Mouse (Mus musculus) ES-Bruce4 (cell line): Measurements from ENCODE around the gene Specc1l. TPM values are rescaled to one million over a fixed set of nuclear protein-coding genes. Genes with fewer than 3 reads are reported as not detected.

Experiments used
- H3K27ac ChIP-seq: 2 replicates; pipeline ENCODE4 v1.5.1; 2012; ENCODE audit warnings: low read length, inconsistent platforms; ENCODE audit not compliant: insufficient read depth
- H3K27me3 ChIP-seq: 2 replicates; pipeline ENCODE4 v1.6.1; 2012; ENCODE audit warnings: mild to moderate bottlenecking, low read length, inconsistent platforms; ENCODE audit not compliant: control insufficient read depth, poor library complexity, insufficient read depth, severe bottlenecking
- H3K36me3 ChIP-seq: 2 replicates; pipeline ENCODE4 v1.6.1; 2012; ENCODE audit warnings: inconsistent platforms, mild to moderate bottlenecking, low read length, moderate library complexity; ENCODE audit not compliant: control insufficient read depth, poor library complexity, insufficient read depth, severe bottlenecking
- H3K4me1 ChIP-seq: one replicate; pipeline ENCODE4 v1.8.1; 2011; ENCODE audit warnings: low read length; ENCODE audit not compliant: control insufficient read depth, insufficient read depth
- H3K4me3 ChIP-seq: 2 replicates; pipeline ENCODE4 v1.5.1; 2011; ENCODE audit warnings: low read depth, mild to moderate bottlenecking, low read length
- H3K9ac ChIP-seq: 2 replicates; pipeline ENCODE4 v1.6.1; 2012; ENCODE audit warnings: low read depth, mild to moderate bottlenecking, inconsistent platforms; ENCODE audit not compliant: poor library complexity, severe bottlenecking
- H3K9me3 ChIP-seq: replicated peaks from 2 replicates; pipeline ENCODE4 v1.6.1; 2012; ENCODE audit warnings: mild to moderate bottlenecking, low read length, inconsistent platforms; ENCODE audit not compliant: control insufficient read depth, poor library complexity, insufficient read depth, severe bottlenecking
- CTCF ChIP-seq: IDR thresholded peaks from one replicate; pipeline ENCODE4 v1.8.1; 2011; ENCODE audit warnings: low read depth, low read length
- EP300 ChIP-seq: IDR thresholded peaks from 2 replicates; pipeline ENCODE4 v1.6.1; 2011; ENCODE audit warnings: low read depth, low read length; ENCODE audit not compliant: insufficient read depth
- POLR2A ChIP-seq: IDR thresholded peaks from one replicate; pipeline ENCODE4 v1.8.1; 2011; ENCODE audit warnings: low read length; ENCODE audit not compliant: insufficient read depth
- polyA plus RNA-seq: library from polyadenylated mRNA; stranded (reverse); fragments of >200 nt; gene quantifications from 2 replicates; pipeline ENCODE4 v1.2.4, GENCODE M21; 2011; ENCODE audit warnings: low read depth; ENCODE audit not compliant: missing spikeins, insufficient read depth, insufficient read length

Gene Specc1l
- polyA plus RNA-seq, 1 experiment: 41.5 TPM

GRCm38 (mm10) chr10:75316472-75316871, 104.6 kb downstream of the Specc1l start:
- TF ChIP-seq CTCF: no peak
- no peak for TF ChIP-seq EP300
- TF ChIP-seq POLR2A: no peak
- Histone ChIP-seq H3K4me1 (no peaks in the 10 kb centered on the region), H3K27me3 (peaks cover 8% of the 10 kb centered on the region), H3K36me3 (no peaks in the 10 kb centered on the region), H3K4me3 (peak overlapping the region; percentile 54; the same call in 1 of the 2 replicates), H3K9me3 (no peaks in the 10 kb centered on the region), H3K9ac (peak overlapping the region; percentile 44; the same call in 1 of the 2 replicates), H3K27ac (no peak overlapping the region)

GRCm38 (mm10) chr10:75316872-75316907, 104.8 kb downstream of the Specc1l start, which contains the start of gene Adora2a:
Gene Adora2a, plus strand, starts transcription at chr10:75316877.
- TF ChIP-seq EP300: no peak
- TF ChIP-seq POLR2A: no peak
- TF ChIP-seq CTCF: no peak
- no peak within 1 kb of the TSS for H3K27ac ChIP-seq
- H3K4me3 ChIP-seq: peak within 1 kb of the TSS; percentile 54
- H3K27me3 ChIP-seq: peaks cover 8% of the 10 kb centered on the region
- H3K36me3 ChIP-seq: no peaks in the 10 kb centered on the region
- no peaks in the 10 kb centered on the region for H3K4me1 ChIP-seq
- H3K9ac ChIP-seq: peak within 1 kb of the TSS; percentile 44
- no peaks in the 10 kb centered on the region for H3K9me3 ChIP-seq

- H3K27ac ChIP-seq: no peak overlapping the region
- H3K9ac ChIP-seq: peak overlapping the region; percentile 44
- H3K36me3 ChIP-seq: no peaks in the 10 kb centered on the region
- no peaks in the 10 kb centered on the region for H3K4me1 ChIP-seq
- no peaks in the 10 kb centered on the region for H3K9me3 ChIP-seq
- peak overlapping the region; percentile 54 for H3K4me3 ChIP-seq
- peaks cover 8% of the 10 kb centered on the region for H3K27me3 ChIP-seq
- TF ChIP-seq CTCF: peak; percentile 50
- no peak for TF ChIP-seq POLR2A
Observed at GRCm38 (mm10) chr10:75316908-75317761, 105.3 kb downstream of the Specc1l start.

- no peak overlapping the region for H3K9ac ChIP-seq
Observed at GRCm38 (mm10) chr10:75318206-75318605, 106.3 kb downstream of the Specc1l start.

GRCm38 (mm10) chr10:75320321-75320720, 108.4 kb downstream of the Specc1l start:
- TF ChIP-seq EP300 (no peak), CTCF (no peak), POLR2A (no peak)
- Histone ChIP-seq H3K4me1 (no peaks in the 10 kb centered on the region), H3K9ac (no peak overlapping the region), H3K27me3 (peaks cover 8% of the 10 kb centered on the region), H3K27ac (no peak overlapping the region), H3K9me3 (no peaks in the 10 kb centered on the region), H3K4me3 (no peak overlapping the region), H3K36me3 (no peaks in the 10 kb centered on the region)

More at GRCm38 (mm10) chr10:75318206-75318605, 106.3 kb downstream of the Specc1l start:
- Histone ChIP-seq H3K4me3 (no peak overlapping the region), H3K27ac (no peak overlapping the region), H3K36me3 (no peaks in the 10 kb centered on the region), H3K27me3 (peaks cover 8% of the 10 kb centered on the region), H3K9me3 (no peaks in the 10 kb centered on the region), H3K4me1 (no peaks in the 10 kb centered on the region)
- TF ChIP-seq EP300 (no peak), POLR2A (no peak), CTCF (no peak)

- H3K4me3 ChIP-seq: no peak overlapping the region
- H3K27ac ChIP-seq: no peak overlapping the region
- H3K9ac ChIP-seq: no peak overlapping the region
- H3K4me1 ChIP-seq: no peaks in the 10 kb centered on the region
- H3K27me3 ChIP-seq: peaks cover 4% of the 10 kb centered on the region; the same call in 1 of the 2 replicates
- no peaks in the 10 kb centered on the region for H3K36me3 ChIP-seq
- no peaks in the 10 kb centered on the region for H3K9me3 ChIP-seq
- no peak for TF ChIP-seq CTCF
- TF ChIP-seq EP300: no peak
- TF ChIP-seq POLR2A: no peak
Observed at GRCm38 (mm10) chr10:75322966-75323365, 111.1 kb downstream of the Specc1l start.
